Mouse (Mus musculus) midbrain, embryonic 16.5 days (tissue): ENCODE data around the gene Tctn3. TPM values are rescaled to one million over a fixed set of nuclear protein-coding genes. Genes with fewer than 3 reads are reported as not detected.

Experiments used
- ATAC-seq: fragments of 200-750 bp; cut with Nextera tagmentation; 2 replicates; pipeline ENCODE4 v1.8.0; 2017; ENCODE audit warnings: moderate TSS enrichment
- H3K27ac ChIP-seq: fragments of 300-500 bp; sonication (generic); 2 replicates; pipeline ENCODE4 v1.5.1; 2014; ENCODE audit warnings: mild to moderate bottlenecking, low read length, mixed read lengths
- H3K27me3 ChIP-seq: fragments of 300-500 bp; sonication (generic); 2 replicates; pipeline ENCODE4 v1.6.1; 2014; ENCODE audit warnings: low read depth, low read length, mixed read lengths; ENCODE audit not compliant: control insufficient read depth, insufficient read depth
- H3K36me3 ChIP-seq: fragments of 300-500 bp; sonication (generic); 2 replicates; pipeline ENCODE4 v1.6.1; 2014; ENCODE audit warnings: mild to moderate bottlenecking, low read length, moderate library complexity, mixed read lengths; ENCODE audit not compliant: control insufficient read depth, insufficient read depth
- H3K4me1 ChIP-seq: fragments of 300-500 bp; sonication (generic); 2 replicates; pipeline ENCODE4 v1.6.1; 2014; ENCODE audit warnings: mild to moderate bottlenecking, low read length, mixed read lengths; ENCODE audit not compliant: control insufficient read depth, insufficient read depth
- H3K4me2 ChIP-seq: fragments of 300-500 bp; sonication (generic); 2 replicates; pipeline ENCODE4 v1.6.1; 2014; ENCODE audit warnings: mild to moderate bottlenecking, low read length, mixed read lengths
- H3K4me3 ChIP-seq: fragments of 300-500 bp; sonication (generic); 2 replicates; pipeline ENCODE4 v1.5.1; 2014; ENCODE audit warnings: low read depth, mild to moderate bottlenecking, low read length, moderate library complexity, mixed read lengths
- H3K9ac ChIP-seq: fragments of 300-500 bp; sonication (generic); 2 replicates; pipeline ENCODE4 v1.6.1; 2014; ENCODE audit warnings: low read depth, low read length, mixed read lengths
- H3K9me3 ChIP-seq: fragments of 300-500 bp; sonication (generic); replicated peaks from 2 replicates; pipeline ENCODE4 v1.6.1; 2014; ENCODE audit warnings: mild to moderate bottlenecking, low read length, mixed read lengths; ENCODE audit not compliant: control insufficient read depth, poor library complexity, severe bottlenecking
- WGBS: fragments of 180-500 bp; shearing (Covaris S2); extraction: QIAGEN DNeasy Blood & Tissue Kit; methylation state at CpG from one replicate; pipeline ENCODE4 v1.1.7; 2014; 5-methylcytosine and 5-hydroxymethylcytosine counted together
- polyA plus RNA-seq: library from polyadenylated mRNA; unstranded; fragments of >200 nt; fragmentation: Nextera tagmentation; extraction: Ambion mirVana; gene quantifications from 2 replicates; pipeline ENCODE4 v1.2.1, GENCODE M21; 2015

Tctn3 gene
- 16.8 and 17.7 TPM in 2 replicates for polyA plus RNA-seq

DNA sequence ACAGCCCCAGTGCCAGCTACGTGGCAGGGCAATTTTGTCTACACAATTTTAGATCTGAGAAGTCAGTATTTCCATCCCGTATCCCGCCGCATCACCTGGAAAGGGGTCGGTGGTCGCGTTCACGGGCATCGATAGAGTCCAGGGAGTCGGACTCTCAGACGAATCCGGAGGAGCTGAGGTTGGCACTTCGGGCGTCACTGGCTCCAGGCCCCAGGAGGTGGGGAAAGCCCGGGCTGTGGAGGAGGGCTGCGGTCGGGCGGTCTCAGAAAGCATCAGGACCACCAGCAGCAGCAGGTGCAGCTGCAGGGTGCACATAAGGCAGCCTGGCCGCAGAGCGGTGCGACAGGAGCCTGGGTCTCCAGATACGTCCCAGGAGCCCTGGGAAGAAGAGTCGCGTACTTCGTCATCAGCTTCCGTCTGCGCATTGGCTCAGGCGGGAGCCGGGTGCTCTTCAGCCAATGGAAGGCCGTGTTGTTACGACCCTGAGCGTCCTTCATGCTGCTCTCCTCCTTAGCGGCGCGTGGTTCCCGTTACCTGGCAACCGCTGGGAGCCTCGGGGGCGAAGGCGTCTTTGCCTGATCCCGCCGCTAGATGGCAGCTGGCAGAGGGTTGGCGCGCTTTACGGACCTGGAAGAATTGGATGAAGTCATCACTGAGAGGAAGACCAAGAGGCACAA is at the start of gene Tctn3, which contains the start of gene Entpd1:
Gene Tctn3 (minus strand): TSS at position 404 of the 677 bp plus-strand sequence.
Gene Entpd1 (plus strand): TSS at position 537 of the 677 bp plus-strand sequence.
- Histone ChIP-seq H3K4me3 (peak within 1 kb of the TSS; percentile 86), H3K27ac (peak within 1 kb of the TSS; percentile 74), H3K9ac (peak within 1 kb of the TSS; percentile 81), H3K9me3 (no peaks in the 10 kb centered on the region), H3K4me1 (peaks cover 6% of the 10 kb centered on the region), H3K27me3 (no peaks in the 10 kb centered on the region), H3K36me3 (peaks cover 17% of the 10 kb centered on the region), H3K4me2 (peak within 1 kb of the TSS; percentile 96)
- peak; percentile 100 for ATAC-seq
- WGBS, result under 1% methylated on average over 45 of the region's 45 CpGs

DNA sequence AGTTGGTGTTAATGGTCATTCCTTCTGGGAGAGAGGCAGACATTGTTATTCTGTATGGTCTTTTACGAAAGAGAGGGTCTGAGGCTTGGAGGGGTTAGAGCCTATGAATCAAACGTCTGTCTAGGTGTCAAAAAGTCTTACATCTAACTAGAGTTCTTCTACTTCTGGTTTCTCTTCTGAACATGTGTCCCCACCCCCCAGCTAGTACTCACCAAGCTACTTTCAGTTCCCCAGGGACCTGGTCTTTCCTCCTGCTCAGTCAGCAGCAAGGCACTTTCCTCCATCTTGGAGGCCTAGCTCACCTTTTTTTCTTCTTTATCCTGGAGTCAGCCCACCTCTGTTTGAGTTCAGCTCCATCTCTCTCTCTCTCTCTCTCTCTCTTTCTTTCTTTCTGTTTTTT is 49.1 kb upstream of the Tctn3 start:
- WGBS, result 67% methylated on average over 2 of the region's 2 CpGs
- Histone ChIP-seq H3K4me1 (peaks cover 12% of the 10 kb centered on the region; the same call in 1 of the 2 replicates), H3K4me2 (peak overlapping the region; percentile 66), H3K36me3 (no peaks in the 10 kb centered on the region), H3K27me3 (no peaks in the 10 kb centered on the region), H3K4me3 (peak overlapping the region; percentile 40; the same call in 1 of the 2 replicates), H3K9me3 (no peaks in the 10 kb centered on the region), H3K27ac (peak overlapping the region; percentile 64), H3K9ac (no peak overlapping the region)
- no peak for ATAC-seq

DNA sequence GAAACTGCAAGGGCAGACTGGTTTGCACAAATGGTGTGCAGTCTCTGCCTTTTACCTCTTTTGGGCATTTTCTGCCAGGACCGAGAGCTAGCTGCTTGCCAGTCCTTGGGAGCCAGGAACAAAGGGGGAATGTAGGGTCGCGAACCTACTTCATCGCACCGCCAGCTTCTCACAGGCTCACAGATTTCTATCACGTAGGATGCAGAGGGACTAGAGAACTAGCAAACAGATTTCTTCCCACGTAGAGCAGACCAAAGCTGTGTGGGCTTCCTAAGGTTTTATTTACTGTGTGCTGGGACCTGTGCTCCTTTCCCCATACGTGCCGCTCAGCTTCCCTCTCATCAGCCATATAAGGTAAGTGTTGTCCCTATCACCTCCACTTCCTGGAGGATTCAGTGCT is 48.5 kb upstream of the Tctn3 start:
- H3K9me3 ChIP-seq, result no peaks in the 10 kb centered on the region
- H3K4me3 ChIP-seq, result peak overlapping the region; percentile 40
- peak overlapping the region; percentile 64 for H3K27ac ChIP-seq
- whole genome bisulfite sequencing, result 8% methylated on average over 9 of the region's 9 CpGs
- peak overlapping the region; percentile 66 for H3K4me2 ChIP-seq
- ATAC-seq, result peak; percentile 26; the same call in 1 of the 2 replicates
- H3K27me3 ChIP-seq, result no peaks in the 10 kb centered on the region
- peaks cover 12% of the 10 kb centered on the region; the same call in 1 of the 2 replicates for H3K4me1 ChIP-seq
- peak overlapping the region; percentile 35 for H3K9ac ChIP-seq
- no peaks in the 10 kb centered on the region for H3K36me3 ChIP-seq

DNA sequence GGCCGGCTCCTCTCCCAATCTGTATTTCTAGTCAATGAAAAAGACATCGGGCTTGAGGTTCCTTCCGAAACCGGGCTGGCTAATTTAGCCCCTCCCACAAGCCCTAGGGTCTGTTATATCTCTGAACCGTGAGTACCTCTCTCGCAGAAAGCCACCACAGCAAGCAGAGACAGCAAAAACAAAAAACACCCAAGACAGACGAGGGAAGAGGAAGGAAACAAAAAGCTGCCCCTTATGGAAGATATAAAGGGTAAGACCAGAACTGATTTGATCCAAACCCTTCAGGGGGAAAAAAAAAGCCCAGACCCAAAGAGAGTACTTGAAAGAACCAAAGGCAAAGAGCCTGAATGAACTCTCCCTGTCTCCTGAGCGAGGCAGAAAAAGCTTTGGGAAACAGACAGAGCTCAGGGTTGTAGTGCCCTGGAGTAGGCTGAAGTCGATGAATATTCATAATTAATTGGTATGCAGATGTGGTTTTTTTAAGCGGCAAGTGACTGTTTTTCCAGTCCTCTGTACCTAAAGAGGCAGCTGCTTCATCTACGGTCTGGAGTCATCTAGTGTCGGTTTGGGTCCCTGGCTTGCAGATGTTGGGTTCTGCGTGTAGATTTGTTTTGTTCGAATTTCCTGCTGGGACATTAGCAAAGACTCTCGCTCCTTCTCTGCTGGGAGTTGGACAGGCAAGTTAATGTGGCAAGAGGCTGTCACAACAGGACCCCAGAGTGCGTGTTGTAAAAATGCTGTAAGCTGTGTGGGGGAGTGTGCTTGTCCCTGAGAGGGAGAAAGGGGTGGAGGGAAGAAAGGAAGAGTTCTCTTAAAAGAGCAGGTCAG is 47.8 kb upstream of the Tctn3 start:
- Histone ChIP-seq H3K9me3 (no peaks in the 10 kb centered on the region), H3K4me1 (peaks cover 12% of the 10 kb centered on the region; the same call in 1 of the 2 replicates), H3K9ac (peak overlapping the region; percentile 35), H3K27ac (peak overlapping the region; percentile 64), H3K4me2 (peak overlapping the region; percentile 66), H3K36me3 (no peaks in the 10 kb centered on the region), H3K4me3 (peak overlapping the region; percentile 40), H3K27me3 (no peaks in the 10 kb centered on the region)
- WGBS, result under 1% methylated on average over 16 of the region's 16 CpGs
- peak; percentile 87 for ATAC-seq

DNA sequence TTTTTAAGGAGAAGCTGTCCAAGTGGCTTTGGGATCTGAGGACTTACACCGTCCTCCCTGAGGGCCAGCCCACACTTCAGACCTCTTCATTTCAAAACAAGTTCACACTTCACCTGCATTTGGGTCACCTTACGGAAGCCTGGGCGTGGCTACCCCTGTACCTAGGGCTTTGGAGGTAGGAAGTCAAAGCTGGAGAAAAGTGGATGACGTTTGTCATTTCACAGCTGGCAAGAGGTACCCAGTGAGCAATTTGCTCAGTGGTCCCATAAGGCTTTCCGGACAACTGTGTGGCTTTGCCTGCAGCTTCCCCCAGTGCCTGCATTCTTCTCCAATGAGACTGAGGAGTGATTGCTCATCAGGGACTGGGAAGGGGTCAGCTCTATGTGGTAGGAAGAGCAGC is 46.9 kb upstream of the Tctn3 start:
- H3K27ac ChIP-seq, result no peak overlapping the region
- no peak overlapping the region for H3K4me3 ChIP-seq
- H3K27me3 ChIP-seq, result no peaks in the 10 kb centered on the region
- no peaks in the 10 kb centered on the region for H3K36me3 ChIP-seq
- H3K4me1 ChIP-seq, result peaks cover 12% of the 10 kb centered on the region; the same call in 1 of the 2 replicates
- peak overlapping the region; percentile 66 for H3K4me2 ChIP-seq
- no peaks in the 10 kb centered on the region for H3K9me3 ChIP-seq
- no peak overlapping the region for H3K9ac ChIP-seq
- ATAC-seq, result no peak
- 55% methylated on average over 5 of the region's 5 CpGs for WGBS

DNA sequence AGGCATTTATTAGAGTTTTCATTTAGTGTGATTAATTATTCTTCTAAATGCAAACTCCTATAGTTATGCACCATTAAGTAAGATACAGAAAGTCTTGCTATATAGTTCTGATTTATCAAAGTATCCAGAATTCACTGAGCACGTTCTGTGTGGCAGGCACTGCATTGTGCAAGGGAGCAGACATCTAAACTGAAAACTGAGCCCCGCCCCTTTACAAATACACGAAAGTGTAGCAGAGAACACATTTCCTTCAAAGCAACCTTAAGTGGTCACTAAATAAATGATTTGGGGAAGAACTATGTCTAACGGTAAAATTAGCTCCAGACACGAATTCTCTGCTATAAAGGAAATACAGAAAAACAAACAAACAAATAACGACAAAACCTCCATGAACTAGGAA is 46.2 kb upstream of the Tctn3 start:
- peaks cover 12% of the 10 kb centered on the region; the same call in 1 of the 2 replicates for H3K4me1 ChIP-seq
- H3K9ac ChIP-seq, result no peak overlapping the region
- no peaks in the 10 kb centered on the region for H3K27me3 ChIP-seq
- WGBS, result 76% methylated on average over 6 of the region's 6 CpGs
- H3K4me3 ChIP-seq, result no peak overlapping the region
- no peaks in the 10 kb centered on the region for H3K9me3 ChIP-seq
- no peak overlapping the region for H3K4me2 ChIP-seq
- H3K36me3 ChIP-seq, result no peaks in the 10 kb centered on the region
- H3K27ac ChIP-seq, result no peak overlapping the region
- no peak for ATAC-seq

DNA sequence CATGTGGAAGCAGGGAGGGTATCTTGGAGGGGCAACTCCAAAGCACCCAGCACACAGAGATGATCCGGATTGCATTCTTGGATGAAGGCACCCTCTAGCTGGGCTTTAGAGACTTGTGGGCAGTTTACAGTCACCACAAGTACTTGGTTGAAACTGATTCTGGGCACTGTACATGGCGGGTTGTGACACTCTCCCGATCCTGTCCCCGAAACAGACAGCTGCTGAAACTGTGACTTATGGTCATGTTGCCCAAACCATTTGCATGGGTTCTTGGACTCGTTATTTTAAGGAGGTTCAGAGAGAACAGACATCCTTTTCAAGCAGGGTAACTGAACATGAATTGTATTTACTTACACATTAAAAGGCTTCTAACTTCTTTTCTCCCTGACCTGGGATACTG is 44.2 kb upstream of the Tctn3 start:
- no peak overlapping the region for H3K27ac ChIP-seq
- no peak overlapping the region for H3K4me2 ChIP-seq
- no peak overlapping the region for H3K9ac ChIP-seq
- H3K36me3 ChIP-seq, result no peaks in the 10 kb centered on the region
- H3K9me3 ChIP-seq, result no peaks in the 10 kb centered on the region
- WGBS, result 85% methylated on average over 5 of the region's 5 CpGs
- no peak for ATAC-seq
- no peaks in the 10 kb centered on the region for H3K27me3 ChIP-seq
- peaks cover 12% of the 10 kb centered on the region; the same call in 1 of the 2 replicates for H3K4me1 ChIP-seq
- no peak overlapping the region for H3K4me3 ChIP-seq

DNA sequence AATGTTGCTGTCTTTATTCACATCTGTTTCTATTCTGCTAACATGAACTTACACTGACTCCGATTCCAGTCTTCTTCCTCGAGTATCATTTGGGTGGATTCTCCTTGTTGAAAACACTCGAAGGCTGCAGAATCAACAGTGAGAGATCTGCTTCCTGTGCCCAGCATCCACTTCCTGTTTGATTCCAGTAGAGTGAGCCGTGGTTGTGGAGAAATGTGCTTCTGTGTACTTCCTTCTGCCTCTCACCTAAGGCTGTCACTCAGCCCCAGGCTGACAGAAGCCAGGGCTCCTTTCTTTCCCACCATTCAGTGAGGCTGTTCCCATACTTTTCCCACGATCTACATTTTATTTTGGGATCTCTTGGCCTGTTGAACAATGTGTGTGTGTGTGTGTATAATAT is 38.1 kb upstream of the Tctn3 start:
- WGBS, result 87% methylated on average over 5 of the region's 5 CpGs
- no peak for ATAC-seq

More for the DNA sequence above, 38.1 kb upstream of the Tctn3 start:
- Histone ChIP-seq H3K36me3 (no peaks in the 10 kb centered on the region), H3K27ac (no peak overlapping the region), H3K9me3 (no peaks in the 10 kb centered on the region), H3K9ac (no peak overlapping the region), H3K4me1 (no peaks in the 10 kb centered on the region), H3K4me3 (no peak overlapping the region), H3K4me2 (no peak overlapping the region), H3K27me3 (no peaks in the 10 kb centered on the region)
